Mouse (Mus musculus) gastrocnemius, adult 8-10 months (tissue): Measurements from ENCODE around the gene Sult1b1. TPM values are rescaled to one million over a fixed set of nuclear protein-coding genes. Genes with fewer than 3 reads are reported as not detected.

Experiments used
- total RNA-seq, 4 experiments: library from RNA; stranded (reverse); gene quantifications; 2 replicates each; pipeline ENCODE4 v1.2.4; 2022

Sult1b1 gene
- total RNA-seq, 4 experiments from 2014 or later = not detected

Other genes starting within 250 kb of the Sult1b1 start
- gene Ugt2a3, start 201.0 kb downstream of the Sult1b1 start, total RNA-seq = not detected
- not detected for gene Ugt2b38, start 114.0 kb downstream of the Sult1b1 start, total RNA-seq
- gene Ugt2a2, start 55.9 kb downstream of the Sult1b1 start, total RNA-seq = not detected
- not detected for gene Gm43638, start 51.4 kb downstream of the Sult1b1 start, total RNA-seq
- gene Ugt2a1, start 47.3 kb downstream of the Sult1b1 start, total RNA-seq = not detected
- not detected for gene Sult1d1, start 30.8 kb upstream of the Sult1b1 start, total RNA-seq
- under 1 TPM in 2 of 4 experiments, not detected in 2; 0.58 to 0.70 TPM for gene Sult1e1, start 53.4 kb upstream of the Sult1b1 start, total RNA-seq
- not detected for gene Csn1s1, start 128.0 kb upstream of the Sult1b1 start, total RNA-seq
- not detected for gene Csn2, start 161.4 kb upstream of the Sult1b1 start, total RNA-seq
- gene Csn1s2a, start 236.4 kb upstream of the Sult1b1 start, total RNA-seq = not detected